Mouse (Mus musculus): ENCODE results near the gene Trap1. TPM values are rescaled to one million over a fixed set of nuclear protein-coding genes. Genes with fewer than 3 reads are reported as not detected.

Trap1 gene
- polyA plus RNA-seq, 1 experiment = 90.4 TPM

GRCm38 (mm10) chr16:4074836-4075235 lies 2.8 kb downstream of the Trap1 start:
- H3K27me3 ChIP-seq (ENCODE audit: control insufficient read depth, insufficient read depth, insufficient read length) = no peaks in the 10 kb centered on the region
- peaks cover 46% of the 10 kb centered on the region for H3K79me3 ChIP-seq (ENCODE audit: low read depth)
- H3K4me3 ChIP-seq (ENCODE audit: insufficient read depth, poor library complexity, severe bottlenecking) = no peak overlapping the region
- no peak for TF ChIP-seq MYOD1 (IDR thresholded peaks at IDR 0.05; ENCODE audit: control insufficient read depth, insufficient read length, low read depth)
- no peak for TF ChIP-seq CEBPB (IDR thresholded peaks at IDR 0.05; ENCODE audit: low read depth)
- TF ChIP-seq FOSL1 (IDR thresholded peaks at IDR 0.05; ENCODE audit: insufficient read depth, low read length, poor library complexity, severe bottlenecking) = no peak
- TF ChIP-seq MAX (IDR thresholded peaks at IDR 0.05) = no peak
- TF ChIP-seq CTCF (IDR thresholded peaks at IDR 0.05; ENCODE audit: control insufficient read depth, insufficient read depth, insufficient read length) = no peak
- TF ChIP-seq MYOG (IDR thresholded peaks at IDR 0.05; ENCODE audit: control insufficient read depth, extremely low read depth, insufficient read length) = no peak
- TF ChIP-seq USF1 (IDR thresholded peaks at IDR 0.05; ENCODE audit: low read depth) = no peak
- no peaks in the 10 kb centered on the region for H3K36me3 ChIP-seq (ENCODE audit: control insufficient read depth, insufficient read depth)
- peaks cover 67% of the 10 kb centered on the region for H3K79me2 ChIP-seq (ENCODE audit: control insufficient read depth, insufficient read depth)
- no peak overlapping the region for H3ac ChIP-seq (ENCODE audit: control insufficient read depth, insufficient read length, low read depth)

- Histone ChIP-seq H3K36me3 (ENCODE audit: control insufficient read depth, insufficient read depth) (no peaks in the 10 kb centered on the region), H3K79me3 (ENCODE audit: low read depth) (peaks cover 46% of the 10 kb centered on the region), H3ac (ENCODE audit: control insufficient read depth, insufficient read length, low read depth) (no peak overlapping the region), H3K79me2 (ENCODE audit: control insufficient read depth, insufficient read depth) (peaks cover 70% of the 10 kb centered on the region), H3K4me3 (ENCODE audit: insufficient read depth, poor library complexity, severe bottlenecking) (no peak overlapping the region), H3K27me3 (ENCODE audit: control insufficient read depth, insufficient read depth, insufficient read length) (no peaks in the 10 kb centered on the region)
- TF ChIP-seq CTCF (IDR thresholded peaks at IDR 0.05; ENCODE audit: control insufficient read depth, insufficient read depth, insufficient read length) (no peak), MYOD1 (IDR thresholded peaks at IDR 0.05; ENCODE audit: control insufficient read depth, insufficient read length, low read depth) (no peak), FOSL1 (IDR thresholded peaks at IDR 0.05; ENCODE audit: insufficient read depth, low read length, poor library complexity, severe bottlenecking) (no peak), MAX (IDR thresholded peaks at IDR 0.05) (no peak), USF1 (IDR thresholded peaks at IDR 0.05; ENCODE audit: low read depth) (no peak), MYOG (IDR thresholded peaks at IDR 0.05; ENCODE audit: control insufficient read depth, extremely low read depth, insufficient read length) (no peak), CEBPB (IDR thresholded peaks at IDR 0.05; ENCODE audit: low read depth) (no peak)
These were observed 3.3 kb downstream of the Trap1 start for GRCm38 (mm10) chr16:4074297-4074696.

DNA sequence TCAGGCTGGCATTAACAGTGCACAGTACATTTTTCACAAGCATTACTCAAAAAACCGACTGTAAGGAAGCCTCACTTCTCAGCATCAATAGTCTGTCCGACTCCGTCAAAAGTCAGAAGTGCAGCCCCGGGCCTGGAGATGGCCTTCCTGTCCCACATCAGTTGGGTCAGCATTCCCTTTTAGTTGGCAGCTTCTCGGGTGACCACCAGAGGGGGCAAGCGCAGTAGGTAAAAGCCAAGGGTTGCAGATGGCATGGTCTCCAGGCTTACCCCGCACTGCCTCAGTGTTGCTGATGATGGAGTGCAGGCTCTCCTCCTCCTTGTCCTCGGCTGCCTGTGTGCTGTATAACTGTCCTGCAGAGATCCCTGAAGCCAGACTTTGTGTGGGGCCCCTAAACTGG lies 9.0 kb downstream of the Trap1 start:
- Histone ChIP-seq H3K4me3 (ENCODE audit: insufficient read depth, poor library complexity, severe bottlenecking) (no peak overlapping the region), H3K79me3 (ENCODE audit: low read depth) (peaks cover 10% of the 10 kb centered on the region), H3K27me3 (ENCODE audit: control insufficient read depth, insufficient read depth, insufficient read length) (no peaks in the 10 kb centered on the region), H3K79me2 (ENCODE audit: control insufficient read depth, insufficient read depth) (peaks cover 29% of the 10 kb centered on the region), H3ac (ENCODE audit: control insufficient read depth, insufficient read length, low read depth) (no peak overlapping the region), H3K36me3 (ENCODE audit: control insufficient read depth, insufficient read depth) (peaks cover 44% of the 10 kb centered on the region)
- TF ChIP-seq USF1 (IDR thresholded peaks at IDR 0.05; ENCODE audit: low read depth) = no peak
- TF ChIP-seq CTCF (IDR thresholded peaks at IDR 0.05; ENCODE audit: control insufficient read depth, insufficient read depth, insufficient read length) = peak; percentile 80
- no peak for TF ChIP-seq MYOG (IDR thresholded peaks at IDR 0.05; ENCODE audit: control insufficient read depth, extremely low read depth, insufficient read length)

DNA sequence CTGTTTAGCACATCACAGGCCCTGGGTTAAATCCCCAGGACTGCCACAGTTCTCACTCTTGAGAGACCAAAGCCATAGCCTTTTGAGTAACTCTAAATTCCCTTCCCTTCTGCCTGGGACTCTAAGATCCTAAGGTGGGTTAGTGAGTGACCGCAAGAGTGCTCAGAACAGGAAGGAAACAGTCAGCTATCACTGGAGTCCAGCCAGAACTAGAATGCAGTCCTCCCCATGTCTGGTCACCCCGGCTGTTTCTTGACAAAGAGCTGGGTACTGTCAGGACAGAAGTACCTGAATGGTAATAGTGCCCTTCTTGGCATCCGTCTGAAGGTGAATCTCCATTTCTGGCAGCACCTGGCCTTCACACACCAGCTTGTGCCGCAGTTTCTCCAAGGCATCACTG lies 12.7 kb downstream of the Trap1 start:
- no peak overlapping the region for H3ac ChIP-seq (ENCODE audit: control insufficient read depth, insufficient read length, low read depth)
- H3K36me3 ChIP-seq (ENCODE audit: control insufficient read depth, insufficient read depth) = peaks cover 76% of the 10 kb centered on the region
- no peaks in the 10 kb centered on the region for H3K27me3 ChIP-seq (ENCODE audit: control insufficient read depth, insufficient read depth, insufficient read length)
- H3K4me3 ChIP-seq (ENCODE audit: insufficient read depth, poor library complexity, severe bottlenecking) = no peak overlapping the region
- H3K79me2 ChIP-seq (ENCODE audit: control insufficient read depth, insufficient read depth) = peaks cover 3% of the 10 kb centered on the region
- TF ChIP-seq CTCF (IDR thresholded peaks at IDR 0.05; ENCODE audit: control insufficient read depth, insufficient read depth, insufficient read length) (no peak), CEBPB (IDR thresholded peaks at IDR 0.05; ENCODE audit: low read depth) (no peak), MYOD1 (IDR thresholded peaks at IDR 0.05; ENCODE audit: control insufficient read depth, insufficient read length, low read depth) (no peak), FOSL1 (IDR thresholded peaks at IDR 0.05; ENCODE audit: insufficient read depth, low read length, poor library complexity, severe bottlenecking) (no peak), MAX (IDR thresholded peaks at IDR 0.05) (no peak), USF1 (IDR thresholded peaks at IDR 0.05; ENCODE audit: low read depth) (no peak), MYOG (IDR thresholded peaks at IDR 0.05; ENCODE audit: control insufficient read depth, extremely low read depth, insufficient read length) (no peak)
- H3K79me3 ChIP-seq (ENCODE audit: low read depth) = no peaks in the 10 kb centered on the region

GRCm38 (mm10) chr16:4053811-4054210 lies 23.8 kb downstream of the Trap1 start:
- TF ChIP-seq USF1 (IDR thresholded peaks at IDR 0.05; ENCODE audit: low read depth) (no peak), CTCF (IDR thresholded peaks at IDR 0.05; ENCODE audit: control insufficient read depth, insufficient read depth, insufficient read length) (no peak), MYOD1 (IDR thresholded peaks at IDR 0.05; ENCODE audit: control insufficient read depth, insufficient read length, low read depth) (no peak), MAX (IDR thresholded peaks at IDR 0.05) (no peak), MYOG (IDR thresholded peaks at IDR 0.05; ENCODE audit: control insufficient read depth, extremely low read depth, insufficient read length) (no peak), CEBPB (IDR thresholded peaks at IDR 0.05; ENCODE audit: low read depth) (no peak), FOSL1 (IDR thresholded peaks at IDR 0.05; ENCODE audit: insufficient read depth, low read length, poor library complexity, severe bottlenecking) (no peak)
- Histone ChIP-seq H3K36me3 (ENCODE audit: control insufficient read depth, insufficient read depth) (peaks cover 71% of the 10 kb centered on the region), H3K27me3 (ENCODE audit: control insufficient read depth, insufficient read depth, insufficient read length) (no peaks in the 10 kb centered on the region), H3K79me2 (ENCODE audit: control insufficient read depth, insufficient read depth) (no peaks in the 10 kb centered on the region), H3K4me3 (ENCODE audit: insufficient read depth, poor library complexity, severe bottlenecking) (no peak overlapping the region), H3K79me3 (ENCODE audit: low read depth) (no peaks in the 10 kb centered on the region), H3ac (ENCODE audit: control insufficient read depth, insufficient read length, low read depth) (no peak overlapping the region)

DNA sequence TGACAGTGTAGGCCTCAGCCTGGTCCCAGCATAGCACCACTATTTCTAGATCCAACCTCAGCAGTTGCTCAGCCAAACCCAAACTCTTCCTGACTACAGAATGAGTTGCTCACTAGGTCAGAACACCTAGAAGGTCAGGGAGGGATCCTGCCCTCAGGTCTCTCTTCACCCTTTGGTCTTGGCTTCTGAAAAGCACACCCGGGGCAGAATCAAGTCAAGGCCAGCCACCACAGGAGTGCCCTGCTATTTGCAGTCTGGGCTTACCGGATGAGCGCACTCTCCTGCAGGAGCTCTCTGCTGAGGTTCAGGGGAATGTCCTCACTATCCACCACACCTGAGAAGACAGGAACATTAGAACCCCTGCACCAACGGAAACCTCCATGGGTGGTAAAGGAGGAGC lies 25.0 kb downstream of the Trap1 start:
- Histone ChIP-seq H3K36me3 (ENCODE audit: control insufficient read depth, insufficient read depth) (peaks cover 73% of the 10 kb centered on the region), H3K27me3 (ENCODE audit: control insufficient read depth, insufficient read depth, insufficient read length) (no peaks in the 10 kb centered on the region), H3K79me3 (ENCODE audit: low read depth) (no peaks in the 10 kb centered on the region), H3K79me2 (ENCODE audit: control insufficient read depth, insufficient read depth) (no peaks in the 10 kb centered on the region), H3K4me3 (ENCODE audit: insufficient read depth, poor library complexity, severe bottlenecking) (no peak overlapping the region), H3ac (ENCODE audit: control insufficient read depth, insufficient read length, low read depth) (no peak overlapping the region)
- TF ChIP-seq CEBPB (IDR thresholded peaks at IDR 0.05; ENCODE audit: low read depth) (no peak), MYOG (IDR thresholded peaks at IDR 0.05; ENCODE audit: control insufficient read depth, extremely low read depth, insufficient read length) (no peak), MAX (IDR thresholded peaks at IDR 0.05) (no peak), USF1 (IDR thresholded peaks at IDR 0.05; ENCODE audit: low read depth) (no peak), MYOD1 (IDR thresholded peaks at IDR 0.05; ENCODE audit: control insufficient read depth, insufficient read length, low read depth) (no peak), CTCF (IDR thresholded peaks at IDR 0.05; ENCODE audit: control insufficient read depth, insufficient read depth, insufficient read length) (no peak), FOSL1 (IDR thresholded peaks at IDR 0.05; ENCODE audit: insufficient read depth, low read length, poor library complexity, severe bottlenecking) (no peak)

Measured in C2C12 (cell line).